Mouse (Mus musculus) left cerebral cortex, adult 11 months (tissue): ENCODE results near the gene Mmp3.
"Not testable (repeated sequence)": the region's sequence is repeated elsewhere in the genome, so short reads cannot be mapped to it uniquely, and the experiment has no call there.

ENCODE experiments used
- DNase-seq: peaks from one replicate; pipeline ENCODE4 v3.0.0; 2022; ENCODE audit warnings: low spot score

The Mmp3 gene

GRCm38 (mm10) chr9:7445522-7445921, at the start of gene Mmp3:
TSS of gene Mmp3 (plus strand) at chr9:7445822.
- no peak for DNase-seq

GRCm38 (mm10) chr9:7396556-7396955, 49.1 kb upstream of the Mmp3 start:
- not testable (repeated sequence) for DNase-seq

GRCm38 (mm10) chr9:7453302-7453701, 7.7 kb downstream of the Mmp3 start:
- no peak for DNase-seq

GRCm38 (mm10) chr9:7470262-7470661, 24.6 kb downstream of the Mmp3 start:
- DNase-seq, result no peak

GRCm38 (mm10) chr9:7483684-7484394, 38.2 kb downstream of the Mmp3 start:
- DNase-seq, result no peak

- DNase-seq, result no peak
Observed at GRCm38 (mm10) chr9:7501138-7501537, 55.5 kb downstream of the Mmp3 start.

- DNase-seq, result no peak
Observed at GRCm38 (mm10) chr9:7502051-7502450, 56.4 kb downstream of the Mmp3 start, which contains the start of gene Mmp10. TSS of gene Mmp10 (plus strand) at chr9:7502352.
